Mouse (Mus musculus) adrenal gland, postnatal 36 days (tissue): ENCODE results near the gene Rin2. TPM values are rescaled to one million over a fixed set of nuclear protein-coding genes. Genes with fewer than 3 reads are reported as not detected.
"Not testable (repeated sequence)": the region's sequence is repeated elsewhere in the genome, so short reads cannot be mapped to it uniquely, and the experiment has no call there.

Experiments
- DNase-seq, 2 experiments: peaks; one replicate each; pipeline ENCODE4 v3.0.0; 2021; ENCODE audit warnings: mixed read lengths in 1 of 2
- total RNA-seq, 2 experiments: library from RNA; stranded (reverse); gene quantifications; 2 replicates each; pipeline ENCODE4 v1.2.3; 2021

Rin2 gene
- total RNA-seq, 2 experiments from 2014 or later = 29.3 to 41.4 TPM

DNA sequence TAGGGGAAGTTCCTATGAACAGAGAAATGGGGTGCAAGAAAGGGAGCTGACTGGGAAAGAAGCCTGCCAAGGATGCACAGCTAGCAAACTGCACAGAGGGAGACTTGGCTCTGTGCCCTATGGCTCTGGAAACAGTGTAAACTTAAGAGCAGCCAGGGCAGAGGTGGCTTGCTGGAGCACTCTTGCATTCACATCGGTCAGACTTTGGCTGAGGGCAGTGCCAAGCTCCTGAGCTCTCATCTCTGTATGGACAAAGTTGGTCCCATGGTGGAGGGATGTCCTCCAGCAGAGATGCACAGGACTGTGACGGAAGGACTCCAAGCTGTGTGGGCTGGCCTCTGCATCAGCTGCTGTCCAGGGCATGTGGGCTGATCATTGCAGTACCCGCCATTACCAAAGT lies 8.5 kb downstream of the Rin2 start:
- DNase-seq = peak; percentile 60 to 64

GRCm38 (mm10) chr2:145684151-145684550 lies 9.1 kb downstream of the Rin2 start:
- no peak for DNase-seq

DNA sequence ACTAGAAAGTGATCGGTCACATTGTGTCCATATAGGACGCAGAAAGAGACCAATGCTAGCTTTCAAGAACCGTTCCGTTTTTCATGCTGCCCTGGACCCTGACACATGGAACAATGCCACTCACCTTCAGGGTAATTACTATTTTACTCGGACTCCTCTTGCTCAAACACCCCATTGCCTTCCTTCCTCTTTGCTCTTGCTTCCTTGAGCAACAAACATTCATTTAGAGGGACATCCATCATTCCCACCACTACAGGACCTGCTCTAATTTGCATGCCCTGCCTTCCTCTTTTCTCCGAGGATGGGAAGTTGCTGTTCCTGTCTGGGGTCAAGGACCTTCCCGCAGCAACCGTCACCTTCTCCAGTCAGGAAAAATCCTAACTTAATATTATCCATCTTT lies 9.9 kb downstream of the Rin2 start:
- DNase-seq = no peak

- DNase-seq = no peak
Observed at GRCm38 (mm10) chr2:145686017-145686416, 11.0 kb downstream of the Rin2 start.

GRCm38 (mm10) chr2:145691367-145692009 lies 16.5 kb downstream of the Rin2 start:
- no peak for DNase-seq

DNA sequence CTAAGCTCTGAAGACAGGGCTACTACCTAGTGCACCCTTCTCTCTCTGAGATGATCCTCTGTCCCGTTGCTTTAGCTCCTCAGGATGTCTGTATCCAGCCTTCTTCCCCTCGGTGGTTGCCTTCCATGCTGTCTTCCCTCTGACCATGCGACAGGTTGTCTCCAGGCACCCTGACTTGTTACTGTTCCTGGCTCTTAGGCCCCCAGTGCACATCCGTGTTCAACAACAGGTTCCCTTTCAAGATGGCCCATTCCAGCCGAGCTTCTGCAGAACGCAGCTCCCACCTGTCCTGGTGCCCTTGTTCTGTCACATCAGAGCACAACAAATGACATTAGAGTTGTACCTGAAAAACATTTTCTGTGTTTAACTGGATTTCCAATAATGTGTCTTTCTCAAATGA lies 22.1 kb downstream of the Rin2 start:
- DNase-seq = no peak

DNA sequence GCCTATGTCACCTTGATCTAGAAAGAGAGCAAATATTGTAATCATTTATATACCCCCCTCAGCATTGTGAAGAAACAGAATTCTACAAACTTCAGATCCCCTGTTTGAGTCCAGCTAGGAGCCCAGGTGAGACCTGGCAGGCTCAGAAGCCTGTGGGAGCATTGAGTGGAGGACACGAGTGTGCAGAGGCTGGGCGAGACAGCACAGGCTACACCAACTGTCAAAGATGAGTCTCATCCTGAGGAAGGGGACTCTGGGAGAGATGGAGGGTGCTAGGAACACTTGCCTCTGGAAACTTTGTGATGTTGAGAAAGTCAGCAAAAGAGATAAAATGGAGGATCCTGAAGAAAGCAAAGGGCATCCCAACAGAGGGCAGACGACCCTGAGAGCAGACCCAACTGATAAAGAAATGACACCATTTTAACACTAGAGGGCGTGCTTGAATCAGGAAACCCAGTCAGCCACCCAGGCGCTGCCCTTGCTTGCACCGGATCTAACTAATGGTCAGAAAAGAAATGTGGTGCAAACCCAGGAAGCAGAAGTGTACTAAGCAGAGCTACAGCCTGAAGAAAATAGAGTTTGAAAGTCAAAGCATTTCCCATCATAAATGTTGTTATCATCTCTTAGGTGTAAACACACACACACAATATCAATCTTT lies 24.5 kb downstream of the Rin2 start:
- peak; percentile 51 to 61 for DNase-seq

DNA sequence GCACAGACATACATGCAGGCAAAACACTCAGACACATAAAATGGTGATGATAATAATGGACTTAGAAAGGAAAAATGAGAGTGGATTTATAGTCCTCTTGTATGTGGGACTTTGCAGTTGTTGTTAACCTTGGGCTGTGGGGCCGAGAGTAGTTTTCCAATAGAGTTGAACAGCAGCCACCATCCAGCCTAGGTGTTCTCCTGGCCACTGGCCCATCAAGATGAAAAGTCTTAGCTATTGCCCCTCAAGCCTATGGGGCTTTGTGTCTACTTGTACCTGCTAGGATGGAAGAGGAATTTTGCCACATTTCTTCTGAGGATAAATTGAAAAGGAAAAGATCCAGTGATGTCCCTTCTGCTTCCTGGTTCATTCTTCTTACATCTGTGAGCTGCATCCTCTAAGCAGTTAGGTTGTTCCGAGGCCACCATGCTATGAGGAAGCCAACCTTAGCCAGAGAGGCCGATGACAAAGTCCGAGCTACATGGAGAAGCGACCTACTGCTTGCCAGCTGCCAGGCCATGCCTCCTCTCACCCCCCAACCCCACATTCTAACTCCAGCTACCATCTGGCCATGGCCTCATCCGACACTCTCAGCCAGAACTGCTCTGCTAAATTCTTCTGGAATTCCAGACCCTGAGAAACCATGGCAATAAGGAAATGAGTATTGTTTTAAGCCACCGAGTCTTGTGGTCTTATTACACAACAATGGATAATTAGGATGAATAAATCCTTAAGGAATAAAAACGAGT lies 25.4 kb downstream of the Rin2 start:
- DNase-seq = no peak

DNA sequence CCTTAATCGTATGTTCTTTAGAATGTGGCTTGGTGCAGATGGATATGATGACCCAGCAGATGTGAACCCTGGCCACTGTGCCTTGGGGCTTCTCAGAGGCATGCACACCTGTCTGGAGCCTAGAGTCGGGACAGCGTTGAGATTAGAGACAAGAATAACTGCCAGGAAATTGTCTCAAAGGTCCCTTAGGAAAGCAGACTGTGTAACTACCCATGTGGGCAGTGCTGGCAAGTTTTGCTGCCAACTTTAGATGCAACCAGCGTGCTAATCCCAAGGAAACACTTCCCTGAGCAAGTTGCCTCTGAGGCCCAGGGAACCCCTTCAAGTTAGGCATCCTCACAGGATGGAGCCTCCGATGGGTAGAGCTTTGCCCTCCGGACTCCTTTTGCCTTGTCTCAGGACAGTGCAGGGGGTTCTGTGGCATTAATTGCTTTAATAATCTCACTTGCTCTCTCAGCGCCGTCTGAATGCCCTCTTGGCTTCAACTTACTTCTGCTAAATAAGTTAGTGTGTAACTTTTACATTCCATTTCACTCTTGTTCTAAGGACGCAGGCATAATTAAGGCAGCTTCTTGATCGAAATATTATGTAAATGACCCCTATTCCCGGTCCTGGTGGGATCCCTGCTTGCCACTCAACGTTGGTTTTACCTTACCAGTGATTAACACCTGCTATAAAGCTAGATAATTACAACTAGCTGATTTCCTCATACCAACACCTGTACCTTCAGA lies 26.8 kb downstream of the Rin2 start:
- peak in 1 of 2 experiments; percentile 17 for DNase-seq

- no peak for DNase-seq
Observed at GRCm38 (mm10) chr2:145704738-145705137, 29.7 kb downstream of the Rin2 start.

DNA sequence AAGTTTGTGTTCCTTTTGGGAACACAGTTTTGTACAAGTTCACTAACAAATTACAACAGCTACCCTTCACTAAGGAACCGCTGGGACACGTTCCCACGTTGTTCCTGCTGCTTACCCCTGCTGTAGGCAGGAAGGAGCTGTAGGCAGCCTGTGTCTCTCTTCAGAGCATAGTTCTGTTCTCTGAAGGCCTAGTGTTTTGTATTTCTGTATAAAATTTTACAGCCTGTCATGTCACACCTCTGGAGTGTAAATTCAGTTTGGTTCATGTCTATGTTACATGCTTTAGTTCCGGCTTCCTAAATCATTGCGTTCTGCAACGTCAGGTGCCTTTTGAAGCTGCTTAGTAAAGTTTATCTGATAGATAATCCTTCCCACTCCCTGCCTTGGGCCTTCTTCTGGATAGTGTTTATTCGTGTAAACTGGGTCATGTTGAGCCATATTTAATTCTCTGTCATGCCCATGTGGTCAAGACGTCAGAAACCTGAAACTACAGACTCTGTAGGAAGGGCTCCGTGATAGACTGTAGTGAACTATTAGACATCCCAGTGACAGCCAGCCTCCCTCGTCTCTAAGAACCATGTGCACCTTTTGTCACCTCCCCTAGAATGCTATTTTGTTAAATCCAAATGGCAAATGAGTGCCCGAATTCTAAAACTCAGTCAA lies 34.8 kb downstream of the Rin2 start:
- no peak for DNase-seq

- DNase-seq = no peak
Observed at GRCm38 (mm10) chr2:145711512-145711911, 36.5 kb downstream of the Rin2 start.

DNA sequence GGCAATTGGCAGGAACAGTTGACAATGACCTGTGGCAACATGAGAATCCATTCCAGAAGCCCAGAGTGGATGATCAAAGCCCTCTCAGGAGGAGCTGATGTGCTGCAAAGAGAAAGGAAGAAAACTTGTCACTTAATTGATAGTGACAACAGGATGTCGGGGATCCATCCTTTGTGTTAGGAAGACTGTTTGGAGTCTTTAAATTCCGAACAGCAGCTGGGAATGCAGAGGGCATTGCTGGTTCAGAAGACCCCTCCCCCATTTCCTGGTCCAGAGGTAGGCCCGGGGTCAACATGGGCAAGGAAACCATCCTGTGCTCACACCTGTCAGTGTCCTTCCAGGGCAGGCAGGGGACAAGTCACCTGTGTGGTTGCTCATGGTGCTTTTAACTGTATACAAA lies 37.0 kb downstream of the Rin2 start:
- no peak for DNase-seq

DNA sequence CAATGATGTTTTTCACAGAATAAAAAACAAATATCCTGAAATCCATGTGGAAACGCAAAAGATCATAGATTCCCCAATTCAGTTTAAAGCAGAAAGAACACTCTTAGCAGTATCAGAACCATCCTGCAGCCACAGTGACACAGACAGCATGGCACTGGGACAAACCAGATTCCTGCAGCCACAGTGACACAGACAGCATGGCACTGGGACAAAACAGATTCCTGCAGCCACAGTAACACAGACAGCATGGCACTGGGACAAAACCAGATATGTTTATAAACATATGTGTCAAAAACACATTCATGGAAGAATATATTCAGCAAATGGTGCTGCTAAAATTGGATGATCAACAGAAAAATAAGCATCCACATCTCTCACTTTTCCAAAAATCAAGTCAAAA lies 42.5 kb downstream of the Rin2 start:
- DNase-seq = no peak

DNA sequence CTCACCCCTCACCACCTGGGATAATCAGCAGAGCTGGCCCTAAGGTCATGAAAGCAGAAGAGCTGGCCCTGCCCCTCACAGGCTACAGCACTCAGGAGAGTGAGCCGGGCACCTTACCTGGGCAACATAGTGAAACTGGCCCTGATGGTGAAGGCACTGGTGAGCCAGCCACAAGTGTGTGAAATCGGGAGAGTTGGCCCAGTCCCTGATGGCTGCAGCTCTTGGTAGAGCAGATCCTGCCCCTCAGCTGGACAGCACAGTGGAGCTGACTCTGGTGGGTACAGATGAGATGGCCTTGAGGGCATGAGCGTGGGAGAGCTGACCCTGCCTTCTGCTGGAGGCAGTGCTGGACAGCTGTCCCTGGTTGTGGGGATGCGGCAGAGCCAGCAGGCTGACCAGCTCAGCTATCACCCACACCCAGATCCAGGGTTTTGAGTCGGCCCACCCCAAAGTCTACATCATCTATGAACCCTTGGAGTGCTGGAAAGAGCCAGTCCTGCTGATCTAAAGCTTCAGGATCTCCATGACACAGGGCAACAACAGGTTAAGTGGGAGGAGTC lies 43.7 kb downstream of the Rin2 start:
- DNase-seq = no peak

GRCm38 (mm10) chr2:145720157-145720556 lies 45.1 kb downstream of the Rin2 start:
- no peak for DNase-seq

- DNase-seq = no peak
Observed at GRCm38 (mm10) chr2:145720743-145721142, 45.7 kb downstream of the Rin2 start.

DNA sequence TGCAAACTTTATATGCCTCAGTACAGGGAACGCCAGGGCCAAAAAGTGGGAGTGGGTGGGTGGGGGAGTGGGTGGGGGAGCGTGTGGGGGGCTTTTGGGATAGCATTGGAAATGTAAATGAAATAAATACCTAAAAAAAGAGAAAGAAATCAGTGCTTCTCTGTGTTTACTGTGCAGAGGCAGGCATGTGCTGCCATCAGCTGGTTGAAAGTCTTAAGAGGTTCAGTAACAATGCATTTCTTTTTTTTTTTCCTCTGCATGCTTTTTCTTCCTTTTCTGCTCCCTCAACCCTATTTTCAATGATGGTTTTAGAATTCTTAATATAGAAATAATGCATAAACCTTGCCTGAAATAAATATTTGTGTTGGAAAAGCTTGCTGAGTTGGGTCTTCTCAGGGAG lies 47.3 kb downstream of the Rin2 start:
- DNase-seq = not testable (repeated sequence)

GRCm38 (mm10) chr2:145724288-145724687 lies 49.3 kb downstream of the Rin2 start:
- DNase-seq = no peak

GRCm38 (mm10) chr2:145729414-145729813 lies 54.4 kb downstream of the Rin2 start:
- DNase-seq = no peak

DNA sequence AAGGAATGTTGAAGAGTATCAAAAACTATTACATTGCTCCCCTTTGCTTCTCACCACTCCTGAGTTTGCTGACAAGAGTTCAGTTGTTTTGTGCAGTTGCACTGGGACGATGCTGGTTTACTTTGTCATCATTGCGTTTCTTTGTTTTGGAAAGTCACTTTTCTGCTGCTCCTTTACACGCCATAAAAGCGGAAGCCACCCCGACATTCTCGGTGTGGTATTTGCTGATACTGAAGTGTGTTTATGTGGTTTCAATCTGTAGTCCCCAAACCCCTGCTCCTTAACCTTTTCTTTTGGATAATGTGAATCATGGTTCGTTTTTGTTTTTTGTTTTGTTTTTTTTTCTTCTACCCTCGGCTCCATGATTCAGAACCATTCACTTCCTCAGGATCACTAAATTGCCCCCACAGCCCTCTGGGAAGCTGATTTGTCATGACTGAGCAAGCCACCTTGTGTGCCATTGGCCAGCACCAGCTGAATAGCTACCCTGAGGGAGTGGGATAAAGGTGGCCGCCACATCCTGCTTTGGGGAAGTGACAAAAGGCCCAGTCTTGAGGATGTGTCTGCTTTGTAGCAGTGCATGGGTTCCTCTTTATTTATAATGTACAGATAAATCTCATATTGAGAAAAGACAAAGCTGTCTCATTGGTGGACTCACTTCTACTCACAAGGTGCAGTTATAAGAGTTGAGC lies 55.3 kb downstream of the Rin2 start:
- DNase-seq = no peak
